Mouse (Mus musculus) bone marrow macrophage, adult 2 months (primary cell): Measurements from ENCODE around the gene Itih4.

Experiments used
- CTCF ChIP-seq: IDR thresholded peaks from 2 replicates; pipeline ENCODE4 v1.5.1; 2012; ENCODE audit warnings: low read depth, mild to moderate bottlenecking, low read length, moderate library complexity
- POLR2A ChIP-seq: IDR thresholded peaks from 2 replicates; pipeline ENCODE4 v1.6.1; 2012; ENCODE audit warnings: mild to moderate bottlenecking, low read depth, low read length, borderline replicate concordance

GRCm38 (mm10) chr14:30852325-30852724 is 34.0 kb upstream of the Itih4 start:
- TF ChIP-seq POLR2A (no peak), CTCF (no peak)
